Mouse (Mus musculus): Measurements from ENCODE around the gene Unkl. TPM values are rescaled to one million over a fixed set of nuclear protein-coding genes. Genes with fewer than 3 reads are reported as not detected.

The Unkl gene
- polyA plus RNA-seq, 1 experiment from 2014 or later = 6.4 TPM

GRCm38 (mm10) chr17:25243131-25243780 is 55.1 kb downstream of the Unkl start:
- peak; percentile 73 for DNase-seq (ENCODE audit: low spot score, missing footprints)
- Histone ChIP-seq H3K4me3 (ENCODE audit: low read depth, low read length) (no peak overlapping the region), H3K9ac (ENCODE audit: low read length) (no peak overlapping the region), H3K4me1 (ENCODE audit: control insufficient read depth, insufficient read depth, low read length) (peaks cover 12% of the 10 kb centered on the region), H3K27ac (ENCODE audit: low read depth, low read length) (no peak overlapping the region), H3K4me2 (no peak overlapping the region), H3K36me3 (ENCODE audit: control insufficient read depth, insufficient read depth, low read length) (peaks cover 13% of the 10 kb centered on the region), H3K27me3 (ENCODE audit: control insufficient read depth, insufficient read depth, low read length) (no peaks in the 10 kb centered on the region), H3K9me3 (ENCODE audit: control insufficient read depth, low read length) (no peaks in the 10 kb centered on the region)
- ATAC-seq (ENCODE audit: low FRiP score) = no peak
- 92% methylated on average over 11 of the region's 11 CpGs for WGBS

- H3K4me3 ChIP-seq (ENCODE audit: low read depth, low read length) = no peak overlapping the region
- H3K4me1 ChIP-seq (ENCODE audit: control insufficient read depth, insufficient read depth, low read length) = peaks cover 9% of the 10 kb centered on the region
- H3K9ac ChIP-seq (ENCODE audit: low read length) = no peak overlapping the region
- H3K36me3 ChIP-seq (ENCODE audit: control insufficient read depth, insufficient read depth, low read length) = peaks cover 13% of the 10 kb centered on the region
- no peak overlapping the region for H3K4me2 ChIP-seq
- DNase-seq (ENCODE audit: low spot score, missing footprints) (no peak), ATAC-seq (ENCODE audit: low FRiP score) (no peak)
- H3K27me3 ChIP-seq (ENCODE audit: control insufficient read depth, insufficient read depth, low read length) = no peaks in the 10 kb centered on the region
- H3K9me3 ChIP-seq (ENCODE audit: control insufficient read depth, low read length) = no peaks in the 10 kb centered on the region
- 83% methylated on average over 16 of the region's 16 CpGs for whole genome bisulfite sequencing
- H3K27ac ChIP-seq (ENCODE audit: low read depth, low read length) = no peak overlapping the region
These were observed 56.0 kb downstream of the Unkl start for GRCm38 (mm10) chr17:25244239-25244638.

GRCm38 (mm10) chr17:25248033-25248750 is 60.0 kb downstream of the Unkl start:
- no peak overlapping the region for H3K9ac ChIP-seq (ENCODE audit: low read length)
- WGBS = 80% methylated on average over 18 of the region's 18 CpGs

GRCm38 (mm10) chr17:25250181-25250835 is 62.1 kb downstream of the Unkl start:
- H3K9me3 ChIP-seq (ENCODE audit: control insufficient read depth, low read length) = no peaks in the 10 kb centered on the region
- H3K4me3 ChIP-seq (ENCODE audit: low read depth, low read length) = no peak overlapping the region
- no peak overlapping the region for H3K27ac ChIP-seq (ENCODE audit: low read depth, low read length)
- DNase-seq (ENCODE audit: low spot score, missing footprints) (peak; percentile 68), ATAC-seq (ENCODE audit: low FRiP score) (no peak)
- 79% methylated on average over 8 of the region's 8 CpGs for WGBS
- H3K27me3 ChIP-seq (ENCODE audit: control insufficient read depth, insufficient read depth, low read length) = peaks cover 5% of the 10 kb centered on the region; the same call in 1 of the 2 replicates
- no peak overlapping the region for H3K9ac ChIP-seq (ENCODE audit: low read length)
- peaks cover 26% of the 10 kb centered on the region for H3K4me1 ChIP-seq (ENCODE audit: control insufficient read depth, insufficient read depth, low read length)
- no peaks in the 10 kb centered on the region for H3K36me3 ChIP-seq (ENCODE audit: control insufficient read depth, insufficient read depth, low read length)
- no peak overlapping the region for H3K4me2 ChIP-seq

More at GRCm38 (mm10) chr17:25248033-25248750, 60.0 kb downstream of the Unkl start:
- Histone ChIP-seq H3K4me2 (no peak overlapping the region), H3K4me3 (ENCODE audit: low read depth, low read length) (no peak overlapping the region), H3K9me3 (ENCODE audit: control insufficient read depth, low read length) (no peaks in the 10 kb centered on the region), H3K4me1 (ENCODE audit: control insufficient read depth, insufficient read depth, low read length) (peaks cover 12% of the 10 kb centered on the region), H3K27me3 (ENCODE audit: control insufficient read depth, insufficient read depth, low read length) (no peaks in the 10 kb centered on the region), H3K27ac (ENCODE audit: low read depth, low read length) (no peak overlapping the region), H3K36me3 (ENCODE audit: control insufficient read depth, insufficient read depth, low read length) (peaks cover 8% of the 10 kb centered on the region; the same call in 1 of the 2 replicates)
- DNase-seq (ENCODE audit: low spot score, missing footprints) (peak; percentile 82), ATAC-seq (ENCODE audit: low FRiP score) (no peak)

- no peak overlapping the region for H3K9ac ChIP-seq (ENCODE audit: low read length)
- no peaks in the 10 kb centered on the region for H3K36me3 ChIP-seq (ENCODE audit: control insufficient read depth, insufficient read depth, low read length)
- H3K9me3 ChIP-seq (ENCODE audit: control insufficient read depth, low read length) = no peaks in the 10 kb centered on the region
- peaks cover 13% of the 10 kb centered on the region for H3K27me3 ChIP-seq (ENCODE audit: control insufficient read depth, insufficient read depth, low read length)
- H3K4me1 ChIP-seq (ENCODE audit: control insufficient read depth, insufficient read depth, low read length) = peaks cover 36% of the 10 kb centered on the region
- H3K27ac ChIP-seq (ENCODE audit: low read depth, low read length) = no peak overlapping the region
- no peak overlapping the region for H3K4me3 ChIP-seq (ENCODE audit: low read depth, low read length)
- H3K4me2 ChIP-seq = no peak overlapping the region
- 14% methylated on average over 3 of the region's 3 CpGs for WGBS
- DNase-seq (ENCODE audit: low spot score, missing footprints) (peak; percentile 90), ATAC-seq (ENCODE audit: low FRiP score) (peak; percentile 67)
These were observed 64.4 kb downstream of the Unkl start for GRCm38 (mm10) chr17:25252643-25253042.

GRCm38 (mm10) chr17:25253760-25254159 is 65.6 kb downstream of the Unkl start:
- ATAC-seq (ENCODE audit: low FRiP score) = peak; percentile 5; the same call in 1 of the 2 replicates
- Histone ChIP-seq H3K4me2 (peak overlapping the region; percentile 15), H3K4me1 (ENCODE audit: control insufficient read depth, insufficient read depth, low read length) (peaks cover 38% of the 10 kb centered on the region)

GRCm38 (mm10) chr17:25255110-25255509 is 66.9 kb downstream of the Unkl start:
- DNase-seq (ENCODE audit: low spot score, missing footprints) (no peak), ATAC-seq (ENCODE audit: low FRiP score) (no peak)
- Histone ChIP-seq H3K36me3 (ENCODE audit: control insufficient read depth, insufficient read depth, low read length) (no peaks in the 10 kb centered on the region), H3K9me3 (ENCODE audit: control insufficient read depth, low read length) (no peaks in the 10 kb centered on the region), H3K9ac (ENCODE audit: low read length) (no peak overlapping the region), H3K4me2 (no peak overlapping the region), H3K4me1 (ENCODE audit: control insufficient read depth, insufficient read depth, low read length) (peaks cover 38% of the 10 kb centered on the region), H3K27me3 (ENCODE audit: control insufficient read depth, insufficient read depth, low read length) (peaks cover 13% of the 10 kb centered on the region), H3K27ac (ENCODE audit: low read depth, low read length) (no peak overlapping the region), H3K4me3 (ENCODE audit: low read depth, low read length) (no peak overlapping the region)
- WGBS = 52% methylated on average over 2 of the region's 2 CpGs

More at GRCm38 (mm10) chr17:25253760-25254159, 65.6 kb downstream of the Unkl start:
- WGBS = 11% methylated on average over 10 of the region's 10 CpGs
- DNase-seq (ENCODE audit: low spot score, missing footprints) = no peak
- Histone ChIP-seq H3K27ac (ENCODE audit: low read depth, low read length) (no peak overlapping the region), H3K9me3 (ENCODE audit: control insufficient read depth, low read length) (no peaks in the 10 kb centered on the region), H3K36me3 (ENCODE audit: control insufficient read depth, insufficient read depth, low read length) (no peaks in the 10 kb centered on the region), H3K4me3 (ENCODE audit: low read depth, low read length) (no peak overlapping the region), H3K27me3 (ENCODE audit: control insufficient read depth, insufficient read depth, low read length) (peaks cover 13% of the 10 kb centered on the region), H3K9ac (ENCODE audit: low read length) (peak overlapping the region; percentile 22; the same call in 1 of the 2 replicates)

GRCm38 (mm10) chr17:25256140-25256754 is 68.0 kb downstream of the Unkl start, which contains the start of gene Baiap3:
TSS of gene Baiap3 (minus strand) at chr17:25256364.
- WGBS = 5% methylated on average over 33 of the region's 35 CpGs
- H3K4me3 ChIP-seq (ENCODE audit: low read depth, low read length) = peak within 1 kb of the TSS; percentile 25
- H3K36me3 ChIP-seq (ENCODE audit: control insufficient read depth, insufficient read depth, low read length) = no peaks in the 10 kb centered on the region
- ATAC-seq (ENCODE audit: low FRiP score) (peak; percentile 62), DNase-seq (ENCODE audit: low spot score, missing footprints) (peak; percentile 94)
- H3K4me1 ChIP-seq (ENCODE audit: control insufficient read depth, insufficient read depth, low read length) = peaks cover 38% of the 10 kb centered on the region
- H3K9ac ChIP-seq (ENCODE audit: low read length) = peak within 1 kb of the TSS; percentile 36
- peaks cover 13% of the 10 kb centered on the region for H3K27me3 ChIP-seq (ENCODE audit: control insufficient read depth, insufficient read depth, low read length)
- H3K4me2 ChIP-seq = peak within 1 kb of the TSS; percentile 48
- H3K27ac ChIP-seq (ENCODE audit: low read depth, low read length) = no peak within 1 kb of the TSS
- H3K9me3 ChIP-seq (ENCODE audit: control insufficient read depth, low read length) = no peaks in the 10 kb centered on the region

All from midbrain, embryonic 11.5 days (tissue).